ENCODE assay signal across 17 mouse cellular contexts in genomic region chr5:128100331-128100730, GRCm38 (mm10).
"Had no signal": no experiment of that assay in that cellular context is flagged by ENCODE, and none has a peak within 500 bp of the region (broad histone marks: within the 10 kb centered on the region; RNA-seq: fewer than 3 reads in every experiment).

No protein-coding gene starts in this region.

- ATAC-seq: liver, postnatal 0 days; lung, postnatal 0 days; midbrain, embryonic 15.5 days had no signal

- H3K36me3 ChIP-seq: kidney, embryonic 15.5 days; midbrain, embryonic 12.5 days; midbrain, embryonic 15.5 days; neural tube, embryonic 12.5 days; neural tube, embryonic 15.5 days had no signal

- H3K9ac ChIP-seq: kidney, embryonic 15.5 days; liver, embryonic 14.5 days; liver, postnatal 0 days; lung, embryonic 14.5 days; midbrain, embryonic 12.5 days; midbrain, embryonic 15.5 days; neural tube, embryonic 12.5 days; neural tube, embryonic 15.5 days had no signal

- DNase-seq: kidney, postnatal 10 days; kidney, postnatal 36 days; layer of hippocampus, postnatal 36 days; liver, postnatal 0 days; lung, embryonic 14.5 days; right cerebral cortex, adult 18-20 months; thymus, adult 18-20 months; thymus, postnatal 36 days had no signal

- H3K4me3 ChIP-seq: kidney, embryonic 15.5 days; left cerebral cortex, adult 2 months; midbrain, embryonic 12.5 days; midbrain, embryonic 15.5 days; neural tube, embryonic 12.5 days; neural tube, embryonic 15.5 days had no signal

- H3K27ac ChIP-seq: kidney, embryonic 15.5 days; left cerebral cortex, adult 2 months; liver, embryonic 14.5 days; macrophage; midbrain, embryonic 12.5 days; midbrain, embryonic 15.5 days; neural tube, embryonic 12.5 days; neural tube, embryonic 15.5 days had no signal

- H3K27me3 ChIP-seq: kidney, embryonic 15.5 days; midbrain, embryonic 12.5 days; midbrain, embryonic 15.5 days; neural tube, embryonic 12.5 days; neural tube, embryonic 15.5 days had no signal

- H3K4me1 ChIP-seq: kidney, embryonic 15.5 days; midbrain, embryonic 15.5 days; neural tube, embryonic 12.5 days; neural tube, embryonic 15.5 days had no signal

- H3K9me3 ChIP-seq: midbrain, embryonic 15.5 days; neural tube, embryonic 12.5 days; neural tube, embryonic 15.5 days had no signal

- H3K4me2 ChIP-seq: kidney, embryonic 15.5 days; lung, embryonic 14.5 days; midbrain, embryonic 12.5 days; midbrain, embryonic 15.5 days; neural tube, embryonic 12.5 days; neural tube, embryonic 15.5 days had no signal
